Mouse (Mus musculus) midbrain, embryonic 13.5 days (tissue): Measurements from ENCODE around the gene Gstt3. TPM values are rescaled to one million over a fixed set of nuclear protein-coding genes. Genes with fewer than 3 reads are reported as not detected.

ENCODE experiments used
- ATAC-seq: fragments of 200-750 bp; cut with Nextera tagmentation; 2 replicates; pipeline ENCODE4 v1.8.0; 2017; ENCODE audit warnings: mild to moderate bottlenecking, moderate TSS enrichment, moderate library complexity
- H3K27ac ChIP-seq: fragments of 300-500 bp; sonication (generic); 2 replicates; pipeline ENCODE4 v1.5.1; 2015; ENCODE audit warnings: inconsistent platforms, mild to moderate bottlenecking, moderate library complexity
- H3K27me3 ChIP-seq: fragments of 300-500 bp; sonication (generic); 2 replicates; pipeline ENCODE4 v1.6.1; 2015; ENCODE audit warnings: mild to moderate bottlenecking, inconsistent platforms
- H3K36me3 ChIP-seq: fragments of 300-500 bp; sonication (generic); 2 replicates; pipeline ENCODE4 v1.6.1; 2015; ENCODE audit warnings: mild to moderate bottlenecking, inconsistent platforms
- H3K4me1 ChIP-seq: fragments of 300-500 bp; sonication (generic); replicated peaks from 2 replicates; pipeline ENCODE4 v1.6.1; 2015; ENCODE audit warnings: inconsistent platforms
- H3K4me2 ChIP-seq: fragments of 300-500 bp; sonication (generic); replicated peaks from 2 replicates; pipeline ENCODE4 v1.6.1; 2015; ENCODE audit warnings: moderate library complexity, mild to moderate bottlenecking, inconsistent platforms
- H3K4me3 ChIP-seq: fragments of 300-500 bp; sonication (generic); replicated peaks from 2 replicates; pipeline ENCODE4 v1.5.1; 2015; ENCODE audit warnings: mild to moderate bottlenecking, inconsistent platforms
- H3K9ac ChIP-seq: fragments of 300-500 bp; sonication (generic); replicated peaks from 2 replicates; pipeline ENCODE4 v1.6.1; 2015; ENCODE audit warnings: mild to moderate bottlenecking, inconsistent platforms
- H3K9me3 ChIP-seq: fragments of 300-500 bp; sonication (generic); 2 replicates; pipeline ENCODE4 v1.6.1; 2016; ENCODE audit warnings: mild to moderate bottlenecking, inconsistent platforms
- WGBS: fragments of 180-500 bp; shearing (Covaris S2); methylation state at CpG from one replicate; pipeline ENCODE4 v1.1.7; 2015; 5-methylcytosine and 5-hydroxymethylcytosine counted together
- polyA plus RNA-seq: library from polyadenylated mRNA; unstranded; fragments of >200 nt; fragmentation: Nextera tagmentation; extraction: Ambion mirVana; gene quantifications from 2 replicates; pipeline ENCODE4 v1.2.1, GENCODE M21; 2015

Gstt3 gene
- polyA plus RNA-seq, 1 experiment from 2014 or later: 0.61 TPM

- Histone ChIP-seq H3K4me1 (no peaks in the 10 kb centered on the region), H3K9me3 (no peaks in the 10 kb centered on the region), H3K27me3 (no peaks in the 10 kb centered on the region), H3K36me3 (peaks cover 92% of the 10 kb centered on the region), H3K27ac (no peak overlapping the region), H3K4me2 (no peak overlapping the region), H3K4me3 (no peak overlapping the region), H3K9ac (no peak overlapping the region)
- ATAC-seq: peak; percentile 92
- WGBS: 51% methylated on average over 3 of the region's 3 CpGs
Measured at GRCm38 (mm10) chr10:75744017-75744416, 37.2 kb downstream of the Gstt3 start.

DNA sequence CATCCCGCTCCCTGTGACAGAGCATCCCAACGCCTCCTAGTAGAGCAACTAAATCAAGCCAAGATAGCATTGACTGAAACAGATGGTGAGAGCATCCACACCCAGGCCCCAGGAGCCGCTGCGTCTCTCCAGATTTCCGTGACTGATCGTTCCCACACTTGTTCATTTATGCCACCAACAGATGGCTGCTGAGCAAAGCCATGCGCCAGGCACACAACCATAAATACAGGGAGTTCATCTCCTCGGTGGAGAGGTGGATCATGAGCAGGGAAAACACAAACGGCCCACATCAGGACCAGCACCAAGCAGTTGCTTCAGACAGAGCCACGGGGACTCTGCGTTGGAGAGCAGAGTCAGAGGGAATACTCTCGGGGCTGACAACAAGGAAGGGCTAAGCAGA, 37.8 kb downstream of the Gstt3 start:
- no peak for ATAC-seq
- Histone ChIP-seq H3K27me3 (no peaks in the 10 kb centered on the region), H3K4me1 (no peaks in the 10 kb centered on the region), H3K9ac (no peak overlapping the region), H3K9me3 (no peaks in the 10 kb centered on the region), H3K4me3 (no peak overlapping the region), H3K27ac (no peak overlapping the region), H3K4me2 (no peak overlapping the region), H3K36me3 (peaks cover 91% of the 10 kb centered on the region)
- WGBS: 93% methylated on average over 12 of the region's 12 CpGs

- Histone ChIP-seq H3K4me1 (no peaks in the 10 kb centered on the region), H3K9ac (no peak overlapping the region), H3K4me3 (no peak overlapping the region), H3K9me3 (no peaks in the 10 kb centered on the region), H3K4me2 (no peak overlapping the region), H3K27me3 (no peaks in the 10 kb centered on the region), H3K36me3 (peaks cover 89% of the 10 kb centered on the region), H3K27ac (no peak overlapping the region)
- WGBS: 99% methylated on average over 3 of the region's 3 CpGs
- no peak for ATAC-seq
Measured at GRCm38 (mm10) chr10:75740866-75741265, 40.3 kb downstream of the Gstt3 start.

DNA sequence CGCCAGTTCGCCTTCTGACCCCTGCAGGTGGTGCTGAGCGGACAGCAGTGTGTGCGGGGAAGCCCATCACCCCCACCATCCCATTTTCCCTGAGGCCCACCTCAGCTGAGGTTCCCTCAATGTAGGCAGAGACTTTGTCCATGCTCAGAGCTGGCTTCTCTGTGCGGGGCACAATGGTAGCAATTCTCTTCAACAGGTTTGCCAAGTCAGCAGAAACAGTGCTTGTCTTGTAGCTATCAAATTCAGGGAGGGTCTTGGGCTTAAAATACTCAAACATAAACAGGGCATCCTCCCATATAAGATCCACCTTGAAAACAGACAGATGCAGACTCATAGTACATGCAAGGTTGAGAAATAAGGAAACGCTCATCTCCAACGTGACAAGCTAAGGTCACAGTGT, 55.8 kb downstream of the Gstt3 start:
- H3K4me3 ChIP-seq: no peak overlapping the region
- H3K4me1 ChIP-seq: no peaks in the 10 kb centered on the region
- no peak for ATAC-seq
- 91% methylated on average over 7 of the region's 7 CpGs for WGBS
- H3K4me2 ChIP-seq: no peak overlapping the region
- no peaks in the 10 kb centered on the region for H3K27me3 ChIP-seq
- no peak overlapping the region for H3K9ac ChIP-seq
- H3K9me3 ChIP-seq: no peaks in the 10 kb centered on the region
- H3K36me3 ChIP-seq: peaks cover 92% of the 10 kb centered on the region
- no peak overlapping the region for H3K27ac ChIP-seq

Other genes with a start within 250 kb of the Gstt3 start
- gene Lrrc75b, start 221.1 kb downstream of the Gstt3 start, polyA plus RNA-seq: 21.4 and 21.8 TPM in 2 replicates
- 0.76 and 0.94 TPM in 2 replicates for gene Ggt1, start 219.8 kb downstream of the Gstt3 start, polyA plus RNA-seq
- 1.9 and 2.4 TPM in 2 replicates for gene Ggt5, start 192.1 kb downstream of the Gstt3 start, polyA plus RNA-seq
- gene Susd2, start 137.4 kb downstream of the Gstt3 start, polyA plus RNA-seq: 2.0 and 2.3 TPM in 2 replicates
- 36.0 and 39.7 TPM in 2 replicates for gene Cabin1, start 17.1 kb downstream of the Gstt3 start, polyA plus RNA-seq
- 83.7 and 87.8 TPM in 2 replicates for gene Ddt, start 8.0 kb downstream of the Gstt3 start, polyA plus RNA-seq
- gene Gm20441, start 460 bp downstream of the Gstt3 start, polyA plus RNA-seq: not detected in 2 replicates
- gene Gstt1, start 17.2 kb upstream of the Gstt3 start, polyA plus RNA-seq: 4.8 and 5.5 TPM in 2 replicates
- not detected in 2 replicates for gene Gstt4, start 41.1 kb upstream of the Gstt3 start, polyA plus RNA-seq
- 5.8 and 5.9 TPM in 2 replicates for gene Gstt2, start 56.0 kb upstream of the Gstt3 start, polyA plus RNA-seq
- gene Mif, start 78.8 kb upstream of the Gstt3 start, polyA plus RNA-seq: 1,337 and 1,364 TPM in 2 replicates
- 1.9 and 2.1 TPM in 2 replicates for gene Derl3, start 112.0 kb upstream of the Gstt3 start, polyA plus RNA-seq
- gene Smarcb1, start 140.2 kb upstream of the Gstt3 start, polyA plus RNA-seq: 323 and 327 TPM in 2 replicates
- gene Chchd10, start 151.7 kb upstream of the Gstt3 start, polyA plus RNA-seq: 15.1 and 17.1 TPM in 2 replicates
- 22.7 and 29.5 TPM in 2 replicates for gene Mmp11, start 155.1 kb upstream of the Gstt3 start, polyA plus RNA-seq
- 0.35 TPM in 1 of 2 replicates, not detected in the other for gene Gm867, start 159.3 kb upstream of the Gstt3 start, polyA plus RNA-seq
- gene Vpreb3, start 161.6 kb upstream of the Gstt3 start, polyA plus RNA-seq: 0.58 and 0.73 TPM in 2 replicates
- gene Gm5134, start 173.1 kb upstream of the Gstt3 start, polyA plus RNA-seq: 0.07 TPM in 1 of 2 replicates, not detected in the other